Comparison of ENCODE assay signal across 8 mouse cellular contexts in genomic region chr14:34674932-34675331, GRCm38 (mm10). TPM values are rescaled to one million over a fixed set of nuclear protein-coding genes. Genes with fewer than 3 reads are reported as not detected.
DNase-seq lines count a peak whose midpoint lies in the region; ATAC-seq and TF ChIP-seq lines count a peak whose summit lies in the region.

No protein-coding gene starts in this region.

- no peak for ATAC-seq in kidney, embryonic 15.5 days (replicated peaks; ENCODE audit: low FRiP score)
- ATAC-seq in hindbrain, embryonic 12.5 days (ENCODE audit: low FRiP score) = no peak
- ATAC-seq in midbrain, embryonic 13.5 days = no peak

- peak overlapping the region; percentile 76 for H3K4me2 ChIP-seq in kidney, embryonic 15.5 days
- H3K4me2 ChIP-seq in hindbrain, embryonic 12.5 days (replicated peaks) = peak overlapping the region; percentile 91
- peak overlapping the region; percentile 89 for H3K4me2 ChIP-seq in midbrain, embryonic 13.5 days (replicated peaks)

- peak overlapping the region; percentile 96 for H3K27ac ChIP-seq in kidney, embryonic 15.5 days
- peak overlapping the region; percentile 64 for H3K27ac ChIP-seq in bone marrow macrophage, adult 2 months (ENCODE audit: insufficient read depth, low read depth, low read length)
- H3K27ac ChIP-seq in hindbrain, embryonic 12.5 days = 0 out of 2 replicates have a peak overlapping the region, but pooled peaks have one; percentile 97
- peak overlapping the region; percentile 95; the same call in 1 of the 2 replicates for H3K27ac ChIP-seq in midbrain, embryonic 13.5 days

- 23% methylated on average over 9 of the region's 9 CpGs for WGBS in kidney, embryonic 15.5 days
- WGBS in hindbrain, embryonic 12.5 days = 29% methylated on average over 9 of the region's 9 CpGs
- WGBS in midbrain, embryonic 13.5 days = 36% methylated on average over 9 of the region's 9 CpGs

- TF ChIP-seq POLR2A in bone marrow macrophage, adult 2 months (IDR thresholded peaks at IDR 0.05; ENCODE audit: borderline replicate concordance, low read depth, low read length) = no peak

- no peaks in the 10 kb centered on the region for H3K9me3 ChIP-seq in kidney, embryonic 15.5 days (replicated peaks)
- H3K9me3 ChIP-seq in hindbrain, embryonic 12.5 days (replicated peaks) = no peaks in the 10 kb centered on the region
- H3K9me3 ChIP-seq in midbrain, embryonic 13.5 days = no peaks in the 10 kb centered on the region

- H3K4me3 ChIP-seq in kidney, embryonic 15.5 days (replicated peaks) = peak overlapping the region; percentile 100
- peak overlapping the region; percentile 71 for H3K4me3 ChIP-seq in bone marrow macrophage, adult 2 months (ENCODE audit: insufficient read depth, low read length)
- peak overlapping the region; percentile 99 for H3K4me3 ChIP-seq in hindbrain, embryonic 12.5 days
- H3K4me3 ChIP-seq in midbrain, embryonic 13.5 days (replicated peaks) = peak overlapping the region; percentile 99

- H3K36me3 ChIP-seq in kidney, embryonic 15.5 days = peaks cover 22% of the 10 kb centered on the region
- peaks cover 4% of the 10 kb centered on the region; the same call in 1 of the 2 replicates for H3K36me3 ChIP-seq in hindbrain, embryonic 12.5 days
- H3K36me3 ChIP-seq in midbrain, embryonic 13.5 days = peaks cover 9% of the 10 kb centered on the region; the same call in 1 of the 2 replicates

- peaks cover 13% of the 10 kb centered on the region for H3K4me1 ChIP-seq in kidney, embryonic 15.5 days
- peaks cover 7% of the 10 kb centered on the region; the same call in 1 of the 2 replicates for H3K4me1 ChIP-seq in bone marrow macrophage, adult 2 months (ENCODE audit: control insufficient read depth, insufficient read depth, low read length)
- peaks cover 14% of the 10 kb centered on the region for H3K4me1 ChIP-seq in hindbrain, embryonic 12.5 days
- peaks cover 26% of the 10 kb centered on the region for H3K4me1 ChIP-seq in midbrain, embryonic 13.5 days (replicated peaks)

- no peak for TF ChIP-seq CTCF in bone marrow macrophage, adult 2 months (IDR thresholded peaks at IDR 0.05; ENCODE audit: low read depth, low read length)

- H3K27me3 ChIP-seq in kidney, embryonic 15.5 days = no peaks in the 10 kb centered on the region
- H3K27me3 ChIP-seq in hindbrain, embryonic 12.5 days = no peaks in the 10 kb centered on the region
- no peaks in the 10 kb centered on the region for H3K27me3 ChIP-seq in midbrain, embryonic 13.5 days

- DNase-seq in kidney, adult 11 months = no peak
- no peak for DNase-seq in right cerebral cortex, adult 18-20 months
- DNase-seq in spleen, adult 18-20 months = no peak
- no peak for DNase-seq in right cerebral cortex, postnatal 14 days

- peak overlapping the region; percentile 99 for H3K9ac ChIP-seq in kidney, embryonic 15.5 days
- peak overlapping the region; percentile 97 for H3K9ac ChIP-seq in hindbrain, embryonic 12.5 days
- peak overlapping the region; percentile 93 for H3K9ac ChIP-seq in midbrain, embryonic 13.5 days (replicated peaks)

RNA-seq across cellular contexts. Expression of gene Wapl, which starts 1.2 kb away (rescaled TPM):
- 26.9 and 28.8 TPM in 2 replicates for polyA plus RNA-seq in kidney, embryonic 15.5 days (2015; fragmentation: Nextera tagmentation; extraction: Ambion mirVana)
- 50.1 and 55.3 TPM in 2 replicates for polyA plus RNA-seq in bone marrow macrophage, adult 2 months (2012; ENCODE audit: insufficient read depth, insufficient read length, missing spikeins)
- polyA plus RNA-seq in hindbrain, embryonic 12.5 days (2016; fragmentation: Nextera tagmentation; extraction: Ambion mirVana) = 35.1 and 35.4 TPM in 2 replicates
- polyA plus RNA-seq in midbrain, embryonic 13.5 days (2015; fragmentation: Nextera tagmentation; extraction: Ambion mirVana) = 20.8 and 22.5 TPM in 2 replicates
